Mouse (Mus musculus) CD8-positive naive resting alpha-beta T cell, adult 2 months (primary cell): ENCODE results near the gene Arglu1.

Experiments used
- DNase-seq, 2 experiments: peaks; one replicate each; pipeline ENCODE4 v3.0.0; 2022; ENCODE audit warnings: low read depth in 2 of 2, low spot score in 2 of 2

The Arglu1 gene

GRCm38 (mm10) chr8:8658426-8659224, 31.7 kb downstream of the Arglu1 start:
- no peak for DNase-seq

- no peak for DNase-seq
Observed at GRCm38 (mm10) chr8:8657692-8658355, 32.5 kb downstream of the Arglu1 start.

- DNase-seq: no peak
Observed at GRCm38 (mm10) chr8:8656578-8657441, 33.5 kb downstream of the Arglu1 start.

- no peak for DNase-seq
Observed at GRCm38 (mm10) chr8:8655346-8656340, 34.7 kb downstream of the Arglu1 start.

- DNase-seq: no peak
Observed at GRCm38 (mm10) chr8:8653906-8654489, 36.3 kb downstream of the Arglu1 start.

- no peak for DNase-seq
Observed at GRCm38 (mm10) chr8:8653343-8653742, 37.0 kb downstream of the Arglu1 start.

- no peak for DNase-seq
Observed at GRCm38 (mm10) chr8:8652388-8652787, 37.9 kb downstream of the Arglu1 start.

GRCm38 (mm10) chr8:8649944-8650343, 40.4 kb downstream of the Arglu1 start:
- no peak for DNase-seq

GRCm38 (mm10) chr8:8649536-8649935, 40.8 kb downstream of the Arglu1 start:
- no peak for DNase-seq

GRCm38 (mm10) chr8:8648686-8649085, 41.6 kb downstream of the Arglu1 start:
- no peak for DNase-seq

- DNase-seq: no peak
Observed at GRCm38 (mm10) chr8:8647824-8648223, 42.5 kb downstream of the Arglu1 start.

GRCm38 (mm10) chr8:8647319-8647718, 43.0 kb downstream of the Arglu1 start:
- DNase-seq: no peak

- DNase-seq: no peak
Observed at GRCm38 (mm10) chr8:8644160-8644915, 46.0 kb downstream of the Arglu1 start.

- DNase-seq: no peak
Observed at GRCm38 (mm10) chr8:8640264-8640588, 50.1 kb downstream of the Arglu1 start.

GRCm38 (mm10) chr8:8639569-8640263, 50.6 kb downstream of the Arglu1 start:
- DNase-seq: no peak

- no peak for DNase-seq
Observed at GRCm38 (mm10) chr8:8631394-8631793, 58.9 kb downstream of the Arglu1 start.

GRCm38 (mm10) chr8:8624017-8624416, 66.3 kb downstream of the Arglu1 start:
- no peak for DNase-seq

- no peak for DNase-seq
Observed at GRCm38 (mm10) chr8:8623486-8623885, 66.8 kb downstream of the Arglu1 start.

- no peak for DNase-seq
Observed at GRCm38 (mm10) chr8:8622476-8622875, 67.8 kb downstream of the Arglu1 start.
